Mouse (Mus musculus) cerebellum, adult 2 months (tissue): Measurements from ENCODE around the gene Satb2.

Experiments
- CTCF ChIP-seq: fragments of 200-500 bp; IDR thresholded peaks from 2 replicates; pipeline ENCODE4 v1.5.1; 2011; ENCODE audit warnings: low read depth, mild to moderate bottlenecking, control low read depth, low read length, moderate library complexity, borderline replicate concordance; ENCODE audit not compliant: insufficient read depth
- POLR2A ChIP-seq: fragments of 200-500 bp; IDR thresholded peaks from 2 replicates; pipeline ENCODE4 v1.6.1; 2011; ENCODE audit warnings: low read length, control low read depth, borderline replicate concordance; ENCODE audit not compliant: insufficient read depth

DNA sequence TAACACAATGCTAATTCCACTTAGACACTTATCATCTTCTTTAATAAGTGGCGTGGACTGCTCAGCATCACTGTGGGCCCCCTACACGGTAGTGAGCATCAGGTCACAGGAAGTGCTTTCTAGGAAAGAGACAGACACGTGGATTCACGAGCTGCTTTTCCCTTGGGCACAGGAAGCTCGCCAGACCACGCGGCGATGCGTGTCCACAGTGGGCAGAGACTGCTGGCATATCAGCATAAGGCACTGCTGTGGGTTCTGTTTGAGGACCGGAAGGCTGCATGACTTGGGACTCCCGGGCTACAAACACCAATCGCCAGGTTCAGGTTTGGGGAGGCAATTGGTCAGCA, 22.7 kb downstream of the Satb2 start:
- TF ChIP-seq POLR2A (no peak), CTCF (no peak)
